Mouse (Mus musculus) heart, embryonic 12.5 days (tissue): ENCODE results near the gene Vmn1r227. TPM values are rescaled to one million over a fixed set of nuclear protein-coding genes. Genes with fewer than 3 reads are reported as not detected.

Source experiments
- ATAC-seq: fragments of 200-750 bp; cut with Nextera tagmentation; 2 replicates; pipeline ENCODE4 v1.8.0; 2017; ENCODE audit warnings: moderate TSS enrichment, moderate library complexity; ENCODE audit not compliant: insufficient number of reproducible peaks, low FRiP score
- H3K27ac ChIP-seq: fragments of 300-500 bp; sonication (generic); 2 replicates; pipeline ENCODE4 v1.5.1; 2016; ENCODE audit warnings: mild to moderate bottlenecking, moderate library complexity; ENCODE audit not compliant: poor library complexity, severe bottlenecking
- H3K27me3 ChIP-seq: fragments of 300-500 bp; sonication (generic); replicated peaks from 2 replicates; pipeline ENCODE4 v1.6.1; 2016; ENCODE audit warnings: mild to moderate bottlenecking, moderate library complexity
- H3K36me3 ChIP-seq: fragments of 300-500 bp; sonication (generic); 2 replicates; pipeline ENCODE4 v1.6.1; 2016; ENCODE audit warnings: mild to moderate bottlenecking, moderate library complexity
- H3K4me1 ChIP-seq: fragments of 300-500 bp; sonication (generic); replicated peaks from 2 replicates; pipeline ENCODE4 v1.6.1; 2016; ENCODE audit warnings: mild to moderate bottlenecking
- H3K4me2 ChIP-seq: fragments of 300-500 bp; sonication (generic); 2 replicates; pipeline ENCODE4 v1.6.1; 2016; ENCODE audit warnings: mild to moderate bottlenecking, moderate library complexity
- H3K4me3 ChIP-seq: fragments of 300-500 bp; sonication (generic); 2 replicates; pipeline ENCODE4 v1.5.1; 2016; ENCODE audit warnings: mild to moderate bottlenecking
- H3K9ac ChIP-seq: fragments of 300-500 bp; sonication (generic); 2 replicates; pipeline ENCODE4 v1.6.1; 2016; ENCODE audit warnings: mild to moderate bottlenecking, moderate library complexity
- H3K9me3 ChIP-seq: fragments of 300-500 bp; sonication (generic); replicated peaks from 2 replicates; pipeline ENCODE4 v1.6.1; 2016; ENCODE audit warnings: mild to moderate bottlenecking, moderate library complexity
- whole genome bisulfite sequencing: fragments of 180-500 bp; shearing (Covaris S2); methylation state at CpG from one replicate; pipeline ENCODE4 v1.1.7; 2016; 5-methylcytosine and 5-hydroxymethylcytosine counted together
- polyA plus RNA-seq: library from polyadenylated mRNA; unstranded; fragments of >200 nt; fragmentation: Nextera tagmentation; extraction: Ambion mirVana; gene quantifications from 2 replicates; pipeline ENCODE4 v1.2.1, GENCODE M21; 2016

Gene Vmn1r227
- not detected in 2 replicates for polyA plus RNA-seq

GRCm38 (mm10) chr17:20729543-20729942 is at the start of gene Vmn1r227:
Vmn1r227 (plus strand) TSS chr17:20729843.
- WGBS = 38% methylated on average over 1 of the region's 1 CpGs
- Histone ChIP-seq H3K36me3 (no peaks in the 10 kb centered on the region), H3K4me2 (no peak within 1 kb of the TSS), H3K4me1 (no peaks in the 10 kb centered on the region), H3K27ac (no peak within 1 kb of the TSS), H3K9ac (no peak within 1 kb of the TSS), H3K4me3 (no peak within 1 kb of the TSS), H3K27me3 (no peaks in the 10 kb centered on the region), H3K9me3 (0 out of 2 replicates have a peak, but pooled peaks cover 4% of the 10 kb centered on the region)
- no peak for ATAC-seq

- no peaks in the 10 kb centered on the region for H3K36me3 ChIP-seq
- H3K4me1 ChIP-seq = no peaks in the 10 kb centered on the region
- H3K4me2 ChIP-seq = no peak within 1 kb of the TSS
- H3K27me3 ChIP-seq = no peaks in the 10 kb centered on the region
- H3K4me3 ChIP-seq = no peak within 1 kb of the TSS
- H3K9ac ChIP-seq = no peak within 1 kb of the TSS
- no peak for ATAC-seq
- H3K9me3 ChIP-seq = peaks cover 9% of the 10 kb centered on the region
- no peak within 1 kb of the TSS for H3K27ac ChIP-seq
Observed at GRCm38 (mm10) chr17:20682543-20682942, 47.1 kb upstream of the Vmn1r227 start, which contains the start of gene Vmn1r226. Vmn1r226 (plus strand) TSS chr17:20682843.

GRCm38 (mm10) chr17:20786057-20786456 is 56.4 kb downstream of the Vmn1r227 start, which contains the start of gene Vmn1r228:
Vmn1r228 (minus strand) TSS chr17:20786157.
- Histone ChIP-seq H3K27ac (no peak within 1 kb of the TSS), H3K4me1 (no peaks in the 10 kb centered on the region), H3K4me3 (no peak within 1 kb of the TSS), H3K9me3 (peaks cover 11% of the 10 kb centered on the region; the same call in 1 of the 2 replicates), H3K4me2 (no peak within 1 kb of the TSS), H3K9ac (no peak within 1 kb of the TSS), H3K36me3 (no peaks in the 10 kb centered on the region), H3K27me3 (no peaks in the 10 kb centered on the region)
- no peak for ATAC-seq

Other genes starting within 250 kb of the Vmn1r227 start
- gene Vmn2r108, start 248.5 kb upstream of the Vmn1r227 start, polyA plus RNA-seq = not detected in 2 replicates
- not detected in 2 replicates for gene Vmn1r225, start 231.7 kb upstream of the Vmn1r227 start, polyA plus RNA-seq
- gene Vmn2r109, start 165.1 kb upstream of the Vmn1r227 start, polyA plus RNA-seq = not detected in 2 replicates
- 0.03 and 0.04 TPM in 2 replicates for gene Vmn2r110, start 133.4 kb upstream of the Vmn1r227 start, polyA plus RNA-seq
- gene Fpr-rs3, start 105.0 kb upstream of the Vmn1r227 start, polyA plus RNA-seq = not detected in 2 replicates
- not detected in 2 replicates for gene Vmn1r226, start 47.0 kb upstream of the Vmn1r227 start, polyA plus RNA-seq
- gene Vmn1r228, start 56.3 kb downstream of the Vmn1r227 start, polyA plus RNA-seq = not detected in 2 replicates
- gene Vmn1r229, start 81.7 kb downstream of the Vmn1r227 start, polyA plus RNA-seq = not detected in 2 replicates
- not detected in 2 replicates for gene Vmn1r230, start 110.6 kb downstream of the Vmn1r227 start, polyA plus RNA-seq
- not detected in 2 replicates for gene Vmn1r231, start 175.2 kb downstream of the Vmn1r227 start, polyA plus RNA-seq
- gene Vmn1r232, start 189.9 kb downstream of the Vmn1r227 start, polyA plus RNA-seq = not detected in 2 replicates
- 332 and 337 TPM in 2 replicates for gene Ppp2r1a, start 215.5 kb downstream of the Vmn1r227 start, polyA plus RNA-seq